17 mouse cellular contexts compared by ENCODE assay signal in genomic region chr17:84036056-84036455, GRCm38 (mm10).
DNase-seq lines count a peak whose midpoint lies in the region; ATAC-seq and TF ChIP-seq lines count a peak whose summit lies in the region.
"Had no signal": no experiment of that assay in that cellular context is flagged by ENCODE, and none has a peak within 500 bp of the region (broad histone marks: within the 10 kb centered on the region; RNA-seq: fewer than 3 reads in every experiment).

No protein-coding gene starts in this region.

- H3K4me2 ChIP-seq in embryonic facial prominence, embryonic 15.5 days (replicated peaks), result no peak overlapping the region
- H3K4me2 ChIP-seq in heart, embryonic 16.5 days (ENCODE audit: low read depth, low read length), result no peak overlapping the region
- no peak overlapping the region for H3K4me2 ChIP-seq in stomach, embryonic 15.5 days
- H3K4me2 ChIP-seq in stomach, postnatal 0 days (replicated peaks; ENCODE audit: low read depth), result no peak overlapping the region
- H3K4me2 ChIP-seq: limb, embryonic 12.5 days had no signal

- 82% methylated on average over 6 of the region's 6 CpGs for WGBS in embryonic facial prominence, embryonic 15.5 days
- 89% methylated on average over 6 of the region's 6 CpGs for WGBS in embryonic facial prominence, embryonic 10.5 days
- WGBS in heart, embryonic 16.5 days, result 62% methylated on average over 6 of the region's 6 CpGs
- 78% methylated on average over 6 of the region's 6 CpGs for WGBS in stomach, embryonic 15.5 days
- WGBS in stomach, postnatal 0 days, result 79% methylated on average over 6 of the region's 6 CpGs

- TF ChIP-seq CTCF in stomach, postnatal 0 days (IDR thresholded peaks at IDR 0.05; ENCODE audit: low read depth), result no peak

- H3K9me3 ChIP-seq in embryonic facial prominence, embryonic 15.5 days (replicated peaks), result no peaks in the 10 kb centered on the region
- peaks cover 2% of the 10 kb centered on the region; the same call in 1 of the 2 replicates for H3K9me3 ChIP-seq in embryonic facial prominence, embryonic 10.5 days
- no peaks in the 10 kb centered on the region for H3K9me3 ChIP-seq in heart, embryonic 16.5 days (replicated peaks; ENCODE audit: control insufficient read depth, low read length)
- no peaks in the 10 kb centered on the region for H3K9me3 ChIP-seq in stomach, embryonic 15.5 days
- no peaks in the 10 kb centered on the region for H3K9me3 ChIP-seq in stomach, postnatal 0 days (ENCODE audit: control insufficient read depth, low read length)

- H3K4me1 ChIP-seq in embryonic facial prominence, embryonic 15.5 days, result peaks cover 53% of the 10 kb centered on the region
- peaks cover 58% of the 10 kb centered on the region for H3K4me1 ChIP-seq in embryonic facial prominence, embryonic 10.5 days
- H3K4me1 ChIP-seq in heart, embryonic 16.5 days (ENCODE audit: control insufficient read depth, insufficient read depth, low read length), result peaks cover 16% of the 10 kb centered on the region
- H3K4me1 ChIP-seq in stomach, embryonic 15.5 days, result peaks cover 30% of the 10 kb centered on the region
- H3K4me1 ChIP-seq in stomach, postnatal 0 days (replicated peaks; ENCODE audit: control insufficient read depth, insufficient read depth), result no peaks in the 10 kb centered on the region; the same call in 1 of the 2 replicates

- H3K9ac ChIP-seq in embryonic facial prominence, embryonic 15.5 days, result no peak overlapping the region
- H3K9ac ChIP-seq in heart, embryonic 16.5 days (ENCODE audit: low read length), result no peak overlapping the region
- H3K9ac ChIP-seq in stomach, embryonic 15.5 days, result no peak overlapping the region
- no peak overlapping the region for H3K9ac ChIP-seq in stomach, postnatal 0 days (ENCODE audit: low read length)
- H3K9ac ChIP-seq: limb, embryonic 12.5 days; liver, embryonic 14.5 days had no signal

- no peak for DNase-seq in embryonic facial prominence, embryonic 10.5 days (ENCODE audit: low spot score)
- DNase-seq in heart, adult 8-10 months (ENCODE audit: low spot score), result no peak
- DNase-seq in stomach, postnatal 0 days (ENCODE audit: low spot score), result no peak
- peak; percentile 68 for DNase-seq in thymus, postnatal 4 days
- no peak for DNase-seq in adrenal gland, adult 18-20 months (ENCODE audit: low spot score in 2 of 2)
- DNase-seq: adrenal gland, postnatal 25 days; cerebellum, adult 8-10 months; kidney, postnatal 14 days; midbrain, embryonic 14.5 days; retina, postnatal 1 day had no signal

- ATAC-seq in embryonic facial prominence, embryonic 15.5 days (ENCODE audit: insufficient number of reproducible peaks, low FRiP score, low TSS enrichment, low read depth), result no peak
- no peak for ATAC-seq in heart, embryonic 16.5 days (replicated peaks; ENCODE audit: extremely low read depth, insufficient read depth, low FRiP score)
- ATAC-seq in stomach, embryonic 15.5 days (ENCODE audit: insufficient read depth, low FRiP score, low read depth), result no peak
- ATAC-seq in stomach, postnatal 0 days (ENCODE audit: low FRiP score, low TSS enrichment), result no peak
- ATAC-seq: activated CD4-positive, CD25-positive, alpha-beta regulatory T cell, adult 4 months; lung, postnatal 0 days had no signal

- TF ChIP-seq EP300 in stomach, postnatal 0 days (optimal IDR thresholded peaks at IDR 0.05), result no peak

- no peak overlapping the region for H3K4me3 ChIP-seq in embryonic facial prominence, embryonic 15.5 days (replicated peaks)
- no peak overlapping the region for H3K4me3 ChIP-seq in embryonic facial prominence, embryonic 10.5 days
- no peak overlapping the region for H3K4me3 ChIP-seq in heart, embryonic 16.5 days (ENCODE audit: low read length)
- H3K4me3 ChIP-seq in stomach, embryonic 15.5 days (replicated peaks), result no peak overlapping the region
- no peak overlapping the region for H3K4me3 ChIP-seq in stomach, postnatal 0 days (ENCODE audit: low read depth, low read length)
- H3K4me3 ChIP-seq: limb, embryonic 12.5 days had no signal

- H3K27me3 ChIP-seq in embryonic facial prominence, embryonic 15.5 days, result no peaks in the 10 kb centered on the region
- H3K27me3 ChIP-seq in embryonic facial prominence, embryonic 10.5 days (replicated peaks; ENCODE audit: low read depth, poor library complexity, severe bottlenecking), result 0 out of 2 replicates have a peak, but pooled peaks cover 7% of the 10 kb centered on the region
- no peaks in the 10 kb centered on the region for H3K27me3 ChIP-seq in heart, embryonic 16.5 days (ENCODE audit: control insufficient read depth, insufficient read depth, low read length)
- no peaks in the 10 kb centered on the region for H3K27me3 ChIP-seq in stomach, embryonic 15.5 days (replicated peaks)
- H3K27me3 ChIP-seq in stomach, postnatal 0 days (ENCODE audit: control insufficient read depth, insufficient read depth, low read length), result no peaks in the 10 kb centered on the region
- H3K27me3 ChIP-seq: limb, embryonic 12.5 days had no signal

- H3K27ac ChIP-seq in embryonic facial prominence, embryonic 15.5 days (replicated peaks), result 0 out of 2 replicates have a peak overlapping the region, but pooled peaks have one; percentile 3
- H3K27ac ChIP-seq in embryonic facial prominence, embryonic 10.5 days (replicated peaks), result no peak overlapping the region
- peak overlapping the region; percentile 49 for H3K27ac ChIP-seq in heart, embryonic 16.5 days (ENCODE audit: low read length)
- H3K27ac ChIP-seq in stomach, embryonic 15.5 days, result 0 out of 2 replicates have a peak overlapping the region, but pooled peaks have one; percentile 0
- H3K27ac ChIP-seq in stomach, postnatal 0 days (replicated peaks), result no peak overlapping the region
- H3K27ac ChIP-seq: limb, embryonic 12.5 days; liver, embryonic 14.5 days had no signal

- H3K36me3 ChIP-seq in embryonic facial prominence, embryonic 15.5 days, result no peaks in the 10 kb centered on the region
- H3K36me3 ChIP-seq in embryonic facial prominence, embryonic 10.5 days (replicated peaks), result no peaks in the 10 kb centered on the region
- no peaks in the 10 kb centered on the region for H3K36me3 ChIP-seq in heart, embryonic 16.5 days (ENCODE audit: control insufficient read depth, insufficient read depth)
- H3K36me3 ChIP-seq in stomach, embryonic 15.5 days, result no peaks in the 10 kb centered on the region
- H3K36me3 ChIP-seq in stomach, postnatal 0 days (ENCODE audit: control insufficient read depth, insufficient read depth, low read length), result no peaks in the 10 kb centered on the region
- H3K36me3 ChIP-seq: limb, embryonic 12.5 days had no signal

Comparison
In these comparisons a context has a peak if more than half of its experiments do, and no peak if none do; other contexts are left out.
1. H3K27ac ChIP-seq: peak in embryonic facial prominence, embryonic 15.5 days (single experiment), heart, embryonic 16.5 days (single experiment) and stomach, embryonic 15.5 days (single experiment); none in embryonic facial prominence, embryonic 10.5 days (single experiment) and stomach, postnatal 0 days (single experiment).